Mouse (Mus musculus) thymus, postnatal 10 days (tissue): ENCODE measurements around the gene Plcb4.

Experiments used
- DNase-seq, 2 experiments: peaks; one replicate each; pipeline ENCODE4 v3.0.0; 2021; ENCODE audit warnings: low spot score in 2 of 2

Gene Plcb4

GRCm38 (mm10) chr2:135761226-135761802 is 102.5 kb downstream of the Plcb4 start:
- no peak for DNase-seq

GRCm38 (mm10) chr2:135764706-135765105 is 105.9 kb downstream of the Plcb4 start:
- DNase-seq, result no peak

- no peak for DNase-seq
Observed at GRCm38 (mm10) chr2:135766471-135767063, 107.8 kb downstream of the Plcb4 start.

GRCm38 (mm10) chr2:135767535-135767934 is 108.7 kb downstream of the Plcb4 start:
- no peak for DNase-seq

DNA sequence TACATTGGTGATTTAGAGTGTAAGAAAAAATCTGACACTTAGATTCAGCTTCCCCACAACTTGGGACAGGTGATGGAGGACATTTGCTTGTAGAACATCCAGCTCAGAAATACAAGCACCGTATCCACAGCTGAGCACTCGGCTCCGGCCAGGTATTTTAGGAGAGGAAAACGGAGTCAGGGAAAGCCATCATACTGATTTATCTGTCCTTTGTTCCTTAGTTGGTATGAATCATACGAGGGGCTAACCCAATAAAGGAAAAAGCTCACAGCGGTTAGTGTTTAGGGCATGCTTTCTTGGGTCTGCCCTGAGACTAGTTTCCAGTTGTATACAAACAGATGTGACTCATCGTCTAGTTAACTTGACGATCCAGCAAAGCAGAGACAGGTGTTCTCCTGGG is 110.9 kb downstream of the Plcb4 start:
- no peak for DNase-seq

DNA sequence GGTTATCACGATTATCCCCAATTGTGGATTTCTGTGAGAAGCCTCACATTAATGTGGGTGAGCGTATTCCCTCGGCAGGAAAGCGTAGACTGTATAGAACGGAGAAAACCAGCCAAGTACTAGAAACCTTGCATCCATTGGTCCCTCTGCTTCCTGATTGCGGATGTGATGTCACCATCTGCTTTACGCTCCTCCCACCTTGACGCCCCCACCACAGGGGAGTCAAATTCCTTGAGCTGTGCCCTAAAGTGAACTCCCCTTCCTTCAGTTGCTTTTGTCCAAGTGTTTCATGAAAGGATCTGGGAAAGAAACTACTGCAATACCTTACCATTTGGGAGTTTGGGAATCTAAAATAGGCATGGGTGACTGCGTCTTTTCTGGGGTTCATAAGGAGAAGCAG is 111.4 kb downstream of the Plcb4 start:
- no peak for DNase-seq

DNA sequence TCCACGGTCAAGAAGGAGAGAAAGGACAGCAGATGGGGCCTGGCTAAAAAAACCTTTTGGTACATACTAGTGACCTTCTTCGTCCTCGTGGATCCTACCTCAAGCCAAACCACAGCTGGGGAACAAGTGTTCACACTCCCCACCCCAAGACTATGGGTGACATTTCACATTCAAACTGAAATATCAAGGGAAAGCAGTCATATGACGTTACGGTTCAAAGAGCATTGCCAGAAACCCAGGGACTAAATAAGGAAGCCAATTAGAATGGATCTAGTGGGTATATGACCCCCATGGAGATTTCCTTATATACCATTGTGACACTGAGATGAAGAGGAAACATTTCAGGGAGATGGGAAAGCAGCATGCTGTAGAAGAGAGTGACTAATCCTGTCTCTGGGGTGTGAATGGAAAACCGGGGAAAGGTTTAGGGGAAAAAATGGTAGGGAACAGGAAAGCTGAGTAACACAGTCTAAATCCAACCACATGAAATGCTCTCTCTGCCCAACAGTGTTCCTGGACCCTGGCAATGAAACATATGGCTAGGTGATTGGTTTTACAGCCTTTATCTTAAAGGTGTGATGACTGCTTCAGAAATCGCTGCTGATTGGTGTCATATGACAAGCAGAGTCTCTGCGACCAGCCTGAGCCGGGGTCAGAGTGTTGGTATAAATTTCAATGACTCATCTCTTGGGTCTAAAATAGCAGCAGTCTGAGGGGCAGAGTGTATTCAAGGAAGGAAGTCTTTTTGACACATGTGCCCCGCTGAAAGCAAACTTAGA is 114.6 kb downstream of the Plcb4 start:
- no peak for DNase-seq

GRCm38 (mm10) chr2:135775026-135775425 is 116.2 kb downstream of the Plcb4 start:
- DNase-seq, result no peak

DNA sequence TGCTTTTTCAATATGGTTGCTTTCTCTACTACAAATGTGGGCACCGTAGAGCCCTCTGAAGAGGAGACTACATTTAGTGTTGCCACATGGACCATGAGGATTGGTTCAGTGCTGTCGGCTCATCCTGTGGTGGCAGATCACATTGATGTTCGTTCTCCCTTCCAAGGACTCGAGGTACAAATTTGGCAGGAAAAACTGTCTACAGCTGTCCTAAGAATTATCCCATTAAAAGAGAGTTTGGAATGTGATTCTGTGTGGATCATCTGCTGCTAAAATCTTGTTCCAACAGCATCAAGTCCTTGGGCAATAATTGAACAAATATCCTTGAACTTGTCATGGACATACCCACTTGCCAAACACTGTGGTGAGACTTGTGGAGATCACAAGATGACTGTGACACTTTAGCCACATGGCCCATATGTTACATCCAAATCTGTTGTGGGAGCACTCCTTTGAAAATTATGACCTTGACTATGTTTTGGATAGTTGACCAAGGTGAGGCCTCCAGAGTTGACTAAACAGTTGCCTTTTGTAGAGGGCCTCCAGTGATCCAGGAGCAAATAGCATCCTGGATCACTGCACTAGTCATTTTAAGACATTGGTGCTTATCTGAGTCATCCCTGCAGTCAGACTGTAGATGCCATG is 117.4 kb downstream of the Plcb4 start:
- no peak for DNase-seq

DNA sequence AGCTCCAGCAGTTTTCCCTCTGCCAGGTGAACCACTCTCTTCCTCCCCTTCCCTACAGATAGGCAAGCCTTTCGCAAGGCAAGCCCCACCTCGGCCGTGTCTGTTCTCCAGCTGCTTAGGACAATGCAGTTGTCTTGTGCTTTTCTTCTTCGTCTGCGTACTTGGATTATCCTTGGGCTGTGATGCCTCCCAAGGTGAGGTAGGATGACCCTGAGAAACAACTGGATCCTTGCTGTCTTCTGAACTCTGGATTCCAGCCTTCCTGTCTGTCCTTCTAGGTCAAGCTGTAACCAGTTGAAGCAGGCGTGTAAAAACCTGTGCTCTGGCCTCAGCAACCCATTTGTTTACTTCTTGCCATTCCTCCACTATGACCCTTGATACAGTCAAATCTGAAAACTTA is 122.6 kb downstream of the Plcb4 start:
- DNase-seq, result no peak

GRCm38 (mm10) chr2:135787415-135787814 is 128.6 kb downstream of the Plcb4 start:
- DNase-seq, result no peak

DNA sequence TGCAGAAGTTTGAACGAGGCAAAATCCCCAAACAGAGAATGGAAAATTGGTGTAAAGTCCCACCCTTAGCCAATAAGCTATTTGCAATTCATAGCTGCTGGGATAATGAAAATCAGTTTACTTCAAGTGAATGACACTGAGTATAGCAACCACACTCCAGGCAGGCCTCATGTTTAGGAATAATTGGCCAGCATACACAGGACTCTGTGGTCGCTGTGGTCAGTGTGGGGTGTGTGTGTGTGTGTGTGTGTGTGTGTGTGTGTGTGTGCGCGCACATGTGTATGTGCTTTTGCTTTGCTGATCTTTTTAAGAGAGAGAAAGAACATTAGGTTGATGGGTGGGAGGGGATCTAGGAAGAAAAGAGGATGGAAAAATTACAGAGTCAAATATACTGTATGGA is 134.1 kb downstream of the Plcb4 start:
- no peak for DNase-seq

DNA sequence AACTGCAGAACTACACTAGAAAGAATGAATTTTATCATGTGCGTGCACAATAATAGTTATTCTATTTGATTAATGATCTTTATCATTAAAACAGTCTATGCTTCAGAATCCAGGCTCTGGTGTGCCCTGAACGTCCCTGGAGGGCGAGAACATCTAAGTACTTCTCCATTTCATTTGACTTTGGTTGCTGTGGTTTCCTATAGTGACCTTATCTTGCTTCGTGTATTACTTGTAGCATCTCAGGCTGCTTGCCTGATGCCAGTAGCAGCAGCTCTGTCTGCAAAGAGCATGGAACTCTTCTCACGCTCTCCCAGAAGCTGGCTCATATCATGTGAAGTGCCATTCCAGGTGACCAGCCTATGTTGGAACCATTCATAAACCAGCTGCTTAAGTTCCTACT is 137.9 kb downstream of the Plcb4 start:
- DNase-seq, result no peak

DNA sequence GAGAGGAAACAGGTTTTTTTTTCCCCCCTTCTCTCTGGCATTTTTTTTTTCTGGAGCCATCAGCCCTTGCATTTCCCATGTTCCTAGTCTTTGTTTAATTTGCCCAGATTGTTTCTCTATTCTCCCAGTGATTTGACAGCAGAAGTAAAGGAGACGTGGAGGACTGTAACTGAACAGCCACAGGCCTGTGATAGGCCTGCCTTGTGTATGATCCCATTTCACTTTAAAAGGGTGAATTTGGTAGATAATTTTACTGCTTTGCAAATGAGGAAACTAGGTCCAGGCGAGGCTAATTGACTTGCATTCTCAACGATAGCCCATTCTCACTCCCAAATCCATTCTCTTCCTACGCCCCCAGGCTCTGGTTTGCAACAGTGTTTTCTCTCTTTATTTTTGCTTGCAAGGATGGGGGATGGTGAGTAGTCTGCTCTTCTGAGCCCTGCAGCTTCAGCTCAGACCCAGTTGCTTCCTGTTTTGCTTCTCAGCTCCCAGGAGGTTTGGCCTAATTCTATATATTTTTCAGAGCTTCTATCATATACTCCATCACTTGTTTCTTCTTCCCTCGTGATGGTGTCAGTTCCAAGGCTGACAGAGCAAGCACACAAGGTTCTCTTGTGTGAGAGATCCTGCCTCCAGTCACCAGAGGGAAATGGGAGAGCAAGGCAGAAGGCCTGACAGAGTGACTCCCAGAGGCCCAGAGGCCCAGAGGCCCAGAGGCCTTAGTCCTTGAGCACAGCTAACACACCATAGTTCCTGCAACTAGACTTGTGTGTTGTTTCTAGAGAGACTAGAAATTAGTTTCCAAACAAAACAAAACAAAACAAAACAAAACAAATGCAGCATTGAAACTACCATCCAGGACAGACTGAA is 139.1 kb downstream of the Plcb4 start:
- DNase-seq, result no peak

GRCm38 (mm10) chr2:135799149-135799770 is 140.4 kb downstream of the Plcb4 start:
- no peak for DNase-seq

GRCm38 (mm10) chr2:135800385-135800784 is 141.6 kb downstream of the Plcb4 start:
- no peak for DNase-seq

- no peak for DNase-seq
Observed at GRCm38 (mm10) chr2:135802878-135803450, 144.2 kb downstream of the Plcb4 start.

DNA sequence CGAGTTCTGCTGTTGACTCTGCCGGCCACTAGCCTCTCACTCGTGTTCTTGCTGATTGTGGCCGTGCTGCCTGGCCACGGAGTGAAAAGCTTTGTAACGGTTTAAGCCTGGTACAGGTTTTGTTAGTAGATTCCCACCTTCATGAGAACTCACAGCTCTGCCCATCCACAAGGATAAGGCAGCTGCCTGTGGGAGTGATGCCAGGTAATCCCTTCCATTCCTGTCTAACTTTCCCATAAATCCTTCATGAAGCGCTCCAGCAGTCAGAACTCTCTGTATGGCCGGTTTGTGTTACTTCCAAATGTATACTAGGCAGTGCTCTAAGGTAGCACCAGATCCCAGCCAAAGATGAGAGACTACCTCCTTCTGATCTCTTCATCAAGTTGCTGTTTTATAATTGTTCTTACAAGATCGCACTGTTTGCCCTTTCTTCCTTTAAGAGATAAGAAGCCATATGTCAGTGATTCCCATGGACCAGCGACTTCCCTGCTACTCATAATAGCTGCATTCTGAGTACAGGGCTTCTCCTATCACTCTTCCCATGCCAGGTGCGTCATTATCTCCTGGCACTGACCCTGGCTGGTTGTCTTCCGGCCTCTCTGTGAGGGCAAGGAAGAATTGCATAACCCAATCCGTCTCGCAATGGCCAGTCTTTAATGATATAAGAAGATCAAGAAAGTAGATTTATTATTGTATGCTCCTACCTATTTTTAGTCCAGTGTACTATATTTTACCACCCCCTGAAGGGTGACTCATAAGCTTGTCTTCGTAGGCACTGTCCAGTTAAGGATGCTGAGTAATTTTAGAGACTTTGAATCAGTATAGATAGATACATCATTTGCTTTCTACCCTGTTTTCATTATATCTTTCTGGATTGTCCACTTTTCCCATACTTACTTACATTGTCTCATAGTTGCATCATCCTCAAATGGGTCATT is 147.2 kb downstream of the Plcb4 start:
- DNase-seq, result no peak

DNA sequence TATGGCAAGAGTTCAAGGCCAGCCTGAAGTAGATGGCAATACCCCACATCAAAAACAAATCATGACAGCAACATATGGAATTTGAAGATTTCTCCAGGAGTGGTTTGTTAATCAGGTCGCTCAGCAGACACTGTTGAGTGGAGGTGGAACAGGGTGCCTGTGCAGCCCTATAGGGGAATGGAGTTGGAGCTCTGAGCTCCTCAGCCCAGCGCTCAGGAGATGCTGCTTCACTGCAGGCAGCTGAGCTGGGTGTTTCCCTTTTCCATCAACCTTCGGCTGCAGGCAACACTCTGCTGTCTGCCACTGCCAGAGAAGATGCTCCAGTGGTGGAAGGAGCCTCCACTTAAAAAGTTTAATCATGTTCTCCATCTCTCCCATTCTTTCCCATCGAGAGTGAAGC is 149.5 kb downstream of the Plcb4 start:
- no peak for DNase-seq

DNA sequence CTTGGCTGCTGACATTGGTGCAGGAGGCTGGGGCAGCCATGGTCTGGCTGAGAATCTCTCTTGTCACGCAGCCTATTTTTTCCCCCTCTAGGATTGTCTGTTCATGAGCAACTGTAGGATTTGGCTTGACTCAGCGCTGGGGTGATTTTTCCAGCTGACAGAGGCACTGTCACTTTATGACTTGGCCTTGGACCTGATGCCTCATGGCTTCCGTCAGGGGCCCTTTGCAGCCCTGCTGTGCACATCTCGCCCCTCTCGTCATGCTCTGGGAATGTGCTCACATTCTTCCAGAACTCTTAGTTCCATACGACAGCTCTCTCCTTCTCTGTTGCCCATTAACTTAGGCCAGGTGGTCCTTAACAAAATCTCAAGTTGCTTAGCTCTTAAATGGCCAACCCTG is 152.0 kb downstream of the Plcb4 start:
- DNase-seq, result no peak
